Mouse (Mus musculus) A20 (cell line): ENCODE measurements at regions not wholly inside any gene's neighbourhood (a gene's known extent, or its start where the extent isn't known, plus 50 kb on each side); places are given as distances from the start of the nearest gene placed in this dataset.

Experiments used
- DNase-seq: peaks from one replicate; pipeline ENCODE4 v3.0.0-alpha.2; 2011; ENCODE audit warnings: low read depth, low spot score

DNA sequence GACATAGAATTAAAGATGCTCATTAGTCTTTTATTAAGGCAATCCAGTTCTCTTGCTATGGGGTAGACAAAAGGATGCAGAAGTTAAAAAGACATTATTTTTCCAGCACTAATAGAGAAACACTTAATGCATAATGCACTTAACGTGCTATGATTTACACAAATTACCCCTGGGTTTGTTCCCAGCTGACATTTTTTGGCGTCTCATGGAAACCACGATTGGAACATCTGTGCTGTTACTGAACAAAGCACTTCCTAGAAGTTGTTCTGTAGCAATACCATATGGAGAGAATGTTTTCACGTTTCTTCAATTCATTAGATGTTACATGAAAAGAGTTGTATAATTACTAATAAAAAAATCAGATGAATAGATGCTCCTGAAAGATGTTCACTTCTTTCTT, 635.2 kb downstream of the Gm597 start:
- no peak for DNase-seq

DNA sequence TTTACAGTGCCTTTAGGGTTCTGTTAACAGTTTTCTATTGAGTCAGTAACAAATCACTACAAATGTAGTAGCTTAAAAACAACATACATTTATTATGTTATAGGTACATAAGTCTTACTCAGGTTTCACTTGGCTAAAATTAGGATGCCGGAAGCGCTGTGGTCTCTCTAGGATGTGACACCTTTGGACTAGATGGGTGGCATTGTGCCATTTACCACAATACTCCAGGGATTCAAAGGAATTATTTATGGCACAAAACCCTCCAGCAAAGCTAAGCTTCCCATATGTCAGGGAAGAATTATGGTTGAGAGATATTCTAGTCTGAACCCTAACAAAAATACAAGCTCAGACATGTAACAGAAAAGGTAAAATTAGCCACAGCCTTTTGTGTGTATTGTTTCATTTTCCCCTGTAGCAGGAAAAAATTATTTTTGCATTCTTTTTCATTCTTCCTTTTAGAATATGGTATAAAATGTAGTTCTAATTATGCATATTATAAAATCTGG, 678.0 kb downstream of the Gm597 start:
- DNase-seq: no peak

DNA sequence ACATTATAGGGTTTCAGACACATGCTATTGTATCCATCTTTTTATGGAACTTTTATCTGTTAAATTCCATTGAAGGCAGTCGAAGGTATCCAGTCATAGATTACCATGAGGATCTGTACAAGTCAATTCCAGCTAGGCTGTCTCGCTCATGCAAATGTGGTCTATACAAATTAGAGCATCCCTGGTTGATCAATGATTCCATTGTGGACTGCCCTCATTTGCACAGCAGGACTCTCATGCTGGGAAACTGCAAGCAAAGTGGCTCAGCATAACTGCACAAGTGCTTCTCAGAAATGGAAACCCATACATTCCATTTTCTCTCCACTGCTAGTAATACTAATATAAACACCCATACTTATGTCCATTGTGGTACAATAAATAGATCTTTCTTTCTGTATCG, 695.6 kb downstream of the Gm597 start:
- no peak for DNase-seq

DNA sequence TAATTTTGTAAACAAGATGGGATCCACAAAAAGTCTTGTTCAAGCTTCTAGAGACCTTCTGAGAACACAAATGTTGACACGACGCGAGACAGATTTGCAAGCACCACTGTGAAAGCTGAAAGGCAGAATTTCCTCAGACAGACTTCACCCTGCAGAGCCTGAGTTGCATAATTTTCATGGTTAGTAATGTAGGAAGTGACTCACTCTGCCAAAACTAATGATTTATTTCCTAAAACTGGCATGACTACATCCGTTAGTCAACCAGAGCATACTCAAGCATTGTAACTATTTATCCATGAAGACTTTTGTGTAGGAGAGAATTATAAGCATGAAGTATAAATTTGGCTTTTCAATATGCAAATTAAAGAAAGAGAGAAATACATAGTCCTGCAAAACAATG, 726.1 kb downstream of the Gm597 start:
- DNase-seq: no peak

DNA sequence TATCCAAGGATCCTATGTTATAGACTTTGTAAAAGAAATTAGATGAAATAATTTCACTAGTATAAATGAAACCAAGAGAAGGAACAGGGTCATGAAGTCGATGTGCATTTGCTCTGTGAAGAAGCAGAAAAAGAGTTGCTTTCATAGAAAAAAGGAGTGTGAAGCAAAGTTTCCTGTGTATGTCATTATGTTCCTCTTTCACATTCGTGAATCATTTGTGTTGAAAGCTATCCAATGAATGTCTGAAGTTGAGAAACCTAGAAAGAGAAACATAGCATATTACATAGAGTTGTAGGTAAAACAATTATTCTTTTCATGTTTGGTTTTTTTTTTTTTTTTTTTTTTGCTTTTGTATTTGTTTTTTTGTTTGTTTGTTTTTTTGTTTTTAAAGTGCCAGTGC, 732.1 kb downstream of the Gm597 start:
- DNase-seq: peak; percentile 4

- no peak for DNase-seq
These were observed 732.7 kb downstream of the Gm597 start for GRCm38 (mm10) chr1:28047379-28047778.

DNA sequence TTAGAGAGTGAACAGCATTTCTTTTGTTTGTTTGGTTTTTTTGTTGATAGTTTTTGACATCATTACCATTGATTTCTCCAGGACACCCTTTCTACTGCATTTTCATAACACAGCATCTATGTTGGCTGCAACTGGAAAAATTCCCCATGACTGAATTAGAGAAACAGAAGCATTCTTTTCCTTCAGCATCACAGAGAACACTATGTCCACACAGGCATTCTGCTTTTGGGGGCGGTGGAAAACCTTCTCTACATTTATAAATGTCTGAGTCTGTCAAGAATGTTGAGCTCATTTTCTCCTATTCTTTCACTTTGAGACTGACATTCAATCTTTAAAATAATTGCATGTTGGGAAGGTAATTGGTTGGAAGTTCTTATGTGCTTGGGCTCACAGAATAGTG, 734.4 kb downstream of the Gm597 start:
- no peak for DNase-seq

- no peak for DNase-seq
These were observed 754.3 kb downstream of the Gm597 start for GRCm38 (mm10) chr1:28025720-28026119.

- no peak for DNase-seq
These were observed 781.6 kb downstream of the Gm597 start for GRCm38 (mm10) chr1:27998434-27998833.

GRCm38 (mm10) chr1:27963369-27963768, 816.7 kb downstream of the Gm597 start:
- no peak for DNase-seq
